Mouse (Mus musculus) intestine, embryonic 15.5 days (tissue): ENCODE results near the gene Cd2. TPM values are rescaled to one million over a fixed set of nuclear protein-coding genes. Genes with fewer than 3 reads are reported as not detected.

ENCODE experiments used
- ATAC-seq: fragments of 200-750 bp; cut with Nextera tagmentation; 2 replicates; pipeline ENCODE4 v1.8.0; 2017; ENCODE audit warnings: moderate TSS enrichment, moderate library complexity
- H3K27ac ChIP-seq: fragments of 300-500 bp; sonication (generic); 2 replicates; pipeline ENCODE4 v1.5.1; 2015; ENCODE audit warnings: mild to moderate bottlenecking, inconsistent platforms
- H3K27me3 ChIP-seq: fragments of 300-500 bp; sonication (generic); replicated peaks from 2 replicates; pipeline ENCODE4 v1.6.1; 2015; ENCODE audit warnings: inconsistent platforms
- H3K36me3 ChIP-seq: fragments of 300-500 bp; sonication (generic); 2 replicates; pipeline ENCODE4 v1.6.1; 2015; ENCODE audit warnings: inconsistent platforms
- H3K4me1 ChIP-seq: fragments of 300-500 bp; sonication (generic); replicated peaks from 2 replicates; pipeline ENCODE4 v1.6.1; 2015; ENCODE audit warnings: inconsistent platforms
- H3K4me2 ChIP-seq: fragments of 300-500 bp; sonication (generic); replicated peaks from 2 replicates; pipeline ENCODE4 v1.6.1; 2015; ENCODE audit warnings: mild to moderate bottlenecking, inconsistent platforms
- H3K4me3 ChIP-seq: fragments of 300-500 bp; sonication (generic); replicated peaks from 2 replicates; pipeline ENCODE4 v1.5.1; 2015; ENCODE audit warnings: inconsistent platforms
- H3K9ac ChIP-seq: fragments of 300-500 bp; sonication (generic); 2 replicates; pipeline ENCODE4 v1.6.1; 2015; ENCODE audit warnings: inconsistent platforms
- H3K9me3 ChIP-seq: fragments of 300-500 bp; sonication (generic); 2 replicates; pipeline ENCODE4 v1.6.1; 2016; ENCODE audit warnings: inconsistent platforms
- WGBS: fragments of 180-500 bp; shearing (Covaris S2); methylation state at CpG from one replicate; pipeline ENCODE4 v1.1.7; 2015; 5-methylcytosine and 5-hydroxymethylcytosine counted together
- polyA plus RNA-seq: library from polyadenylated mRNA; unstranded; fragments of >200 nt; fragmentation: Nextera tagmentation; extraction: Ambion mirVana; gene quantifications from 2 replicates; pipeline ENCODE4 v1.2.1, GENCODE M21; 2015

Gene Cd2
- polyA plus RNA-seq, 1 experiment from 2014 or later = 0.20 TPM

DNA sequence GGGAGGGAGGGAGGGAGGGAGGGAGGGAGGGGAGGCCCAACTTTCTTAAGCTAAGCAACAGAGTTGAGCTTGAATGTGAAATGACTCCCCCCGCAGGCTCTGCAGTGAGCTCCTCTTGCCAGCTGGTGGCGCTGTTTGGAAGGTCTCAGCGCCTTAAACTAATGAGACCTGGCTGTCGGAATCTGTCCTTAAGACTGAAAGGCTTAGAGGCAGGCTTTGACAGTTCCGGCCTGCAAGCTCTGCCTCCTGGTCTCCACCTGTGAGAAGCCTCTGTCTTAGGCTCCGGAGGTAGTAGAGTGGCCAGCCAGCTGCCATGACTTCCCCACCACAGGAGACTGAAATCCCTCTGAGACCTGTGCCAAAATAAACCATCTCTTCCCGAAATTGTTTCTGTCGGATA lies 16.4 kb upstream of the Cd2 start:
- no peak overlapping the region for H3K27ac ChIP-seq

DNA sequence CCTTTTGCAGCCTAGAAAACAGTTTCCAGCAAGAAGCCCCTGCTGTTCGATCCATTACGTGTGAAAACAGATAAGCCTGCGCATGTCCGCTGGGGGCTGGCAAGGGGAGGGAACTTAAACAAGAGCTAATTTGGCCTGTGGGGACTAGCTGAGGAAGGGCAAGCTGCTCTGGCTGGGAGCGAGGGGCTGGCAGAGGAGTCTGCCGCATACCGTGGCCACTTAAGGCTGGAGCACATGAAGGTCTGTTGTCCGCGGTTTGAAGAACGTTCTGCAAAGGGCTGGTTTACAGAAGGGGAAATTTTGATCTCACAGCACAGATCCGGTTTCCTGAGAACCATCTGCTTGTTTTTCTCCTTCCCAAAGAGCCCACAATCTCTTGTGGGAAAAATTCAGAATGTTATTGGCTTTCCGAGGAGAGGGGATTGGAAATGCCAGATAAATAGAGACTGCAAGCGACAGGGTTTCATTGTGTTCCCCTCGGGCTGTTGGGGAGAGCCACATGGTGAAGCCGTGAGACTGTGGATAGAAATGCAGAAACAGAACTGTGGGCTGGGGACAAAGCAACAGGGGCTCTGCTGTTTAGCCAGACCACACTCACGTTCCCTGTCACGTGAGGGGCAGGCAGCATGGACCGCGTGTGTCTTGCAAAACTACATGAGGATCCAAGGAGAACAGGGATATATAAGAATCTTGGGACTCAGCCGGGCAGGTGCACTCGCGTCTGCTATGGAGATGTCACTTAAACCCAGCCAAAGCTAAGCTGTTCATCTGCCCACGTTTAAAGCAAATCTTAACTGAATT lies 12.7 kb upstream of the Cd2 start:
- Histone ChIP-seq H3K9ac (0 out of 2 replicates have a peak overlapping the region, but pooled peaks have one; percentile 33), H3K4me2 (peak overlapping the region; percentile 57), H3K36me3 (no peaks in the 10 kb centered on the region), H3K9me3 (no peaks in the 10 kb centered on the region), H3K4me1 (peaks cover 8% of the 10 kb centered on the region), H3K27me3 (no peaks in the 10 kb centered on the region; the same call in 1 of the 2 replicates), H3K27ac (no peak overlapping the region), H3K4me3 (0 out of 2 replicates have a peak overlapping the region, but pooled peaks have one; percentile 4)
- 21% methylated on average over 23 of the region's 23 CpGs for WGBS
- 0 out of 2 replicates have a peak, but pooled peaks have one; percentile 48 for ATAC-seq

More for the DNA sequence above, 16.4 kb upstream of the Cd2 start:
- H3K27me3 ChIP-seq = no peaks in the 10 kb centered on the region; the same call in 1 of the 2 replicates
- ATAC-seq = 0 out of 2 replicates have a peak, but pooled peaks have one; percentile 39
- 17% methylated on average over 8 of the region's 8 CpGs for WGBS
- no peak overlapping the region for H3K4me2 ChIP-seq
- no peak overlapping the region for H3K9ac ChIP-seq
- H3K9me3 ChIP-seq = no peaks in the 10 kb centered on the region
- H3K4me3 ChIP-seq = no peak overlapping the region
- peaks cover 8% of the 10 kb centered on the region for H3K4me1 ChIP-seq
- no peaks in the 10 kb centered on the region for H3K36me3 ChIP-seq

DNA sequence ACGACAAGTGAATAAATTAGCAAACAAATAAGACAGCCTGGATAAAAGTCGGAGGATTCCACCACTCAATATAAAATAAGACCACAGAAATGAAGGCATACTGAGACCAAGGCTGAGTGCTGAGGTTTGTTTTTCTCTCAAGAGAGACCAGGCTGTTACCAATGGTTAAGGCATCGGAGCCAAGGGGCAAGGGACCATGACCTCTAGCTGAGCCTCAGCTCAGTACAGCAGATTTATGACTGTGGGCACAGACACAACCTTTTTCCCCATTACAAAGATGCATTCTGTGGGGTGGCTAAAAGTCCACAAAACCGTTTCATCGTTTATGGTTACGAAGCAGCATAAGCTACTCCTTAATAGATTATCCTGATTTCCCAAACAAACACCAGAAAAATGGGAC lies 11.9 kb upstream of the Cd2 start:
- Histone ChIP-seq H3K4me2 (no peak overlapping the region), H3K9me3 (no peaks in the 10 kb centered on the region), H3K4me1 (peaks cover 8% of the 10 kb centered on the region), H3K27me3 (no peaks in the 10 kb centered on the region; the same call in 1 of the 2 replicates), H3K36me3 (no peaks in the 10 kb centered on the region), H3K4me3 (no peak overlapping the region), H3K9ac (no peak overlapping the region), H3K27ac (no peak overlapping the region)
- WGBS = 70% methylated on average over 6 of the region's 6 CpGs
- no peak for ATAC-seq

DNA sequence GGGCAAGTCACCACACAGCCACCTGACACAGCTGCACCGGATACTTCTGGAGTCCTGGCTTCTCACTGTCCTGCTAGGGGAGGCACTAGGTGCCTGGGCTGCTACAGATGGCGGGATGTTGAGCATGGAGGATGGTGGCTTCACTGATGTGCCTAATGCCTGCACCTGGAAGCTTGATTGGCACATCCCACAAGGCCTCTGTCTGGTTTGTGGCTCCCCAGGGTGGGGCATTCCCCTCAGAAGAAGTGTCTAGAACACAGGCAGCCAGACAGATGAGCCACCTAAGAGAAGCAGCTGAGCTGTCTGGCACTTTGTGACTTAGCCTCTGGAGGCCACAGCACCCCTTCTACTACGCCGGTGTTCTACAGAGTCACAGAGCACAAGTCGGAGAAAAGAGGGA lies 9.5 kb upstream of the Cd2 start:
- Histone ChIP-seq H3K9me3 (no peaks in the 10 kb centered on the region), H3K27me3 (no peaks in the 10 kb centered on the region; the same call in 1 of the 2 replicates), H3K4me1 (peaks cover 8% of the 10 kb centered on the region), H3K4me3 (no peak overlapping the region), H3K9ac (no peak overlapping the region), H3K4me2 (no peak overlapping the region), H3K27ac (no peak overlapping the region), H3K36me3 (no peaks in the 10 kb centered on the region)
- 91% methylated on average over 5 of the region's 5 CpGs for WGBS
- no peak for ATAC-seq

DNA sequence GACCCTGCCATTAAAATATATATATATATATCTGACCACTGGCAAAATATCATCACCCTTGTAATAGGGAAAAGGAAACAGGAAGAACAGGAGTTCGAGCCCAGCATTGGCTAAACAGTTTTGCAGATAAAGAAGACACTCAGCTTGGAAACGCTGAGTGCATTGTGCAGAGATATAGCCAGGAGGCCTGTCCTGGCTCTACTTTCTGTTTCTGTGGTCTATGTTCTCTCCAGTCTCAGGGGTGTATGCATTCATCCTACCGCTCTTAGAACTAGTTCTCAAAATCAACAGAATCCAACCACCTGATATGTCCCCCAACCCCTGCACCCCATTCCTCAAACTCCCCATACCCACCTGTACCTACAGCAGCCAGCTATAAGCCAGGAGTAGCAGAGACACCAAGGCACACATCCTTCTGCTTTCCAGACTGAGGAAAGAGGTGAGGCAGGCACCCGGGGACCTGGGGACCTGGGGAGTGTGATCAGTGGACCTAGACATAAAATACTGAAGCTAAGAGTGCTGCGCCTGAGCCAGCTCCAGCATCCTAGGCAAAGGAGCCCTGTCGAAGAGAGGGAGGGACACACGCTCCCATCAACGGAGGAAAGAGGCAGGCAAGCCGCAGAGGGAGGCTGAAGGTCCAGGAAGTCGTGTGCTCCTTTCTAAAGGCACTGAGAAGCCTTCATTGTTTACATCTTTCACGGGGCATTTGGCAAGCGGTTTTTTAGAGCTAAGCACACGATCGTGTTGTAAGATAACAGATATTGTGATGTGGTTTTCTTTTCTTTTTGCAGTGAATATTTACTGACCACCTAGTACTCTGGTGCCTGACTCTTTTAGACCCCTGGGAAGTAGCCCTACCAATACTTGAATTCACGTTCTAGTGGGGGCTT lies 8.4 kb upstream of the Cd2 start:
- 45% methylated on average over 15 of the region's 15 CpGs for WGBS
- no peaks in the 10 kb centered on the region for H3K36me3 ChIP-seq
- H3K4me3 ChIP-seq = no peak overlapping the region
- H3K4me1 ChIP-seq = peaks cover 8% of the 10 kb centered on the region
- no peak overlapping the region for H3K4me2 ChIP-seq
- H3K27me3 ChIP-seq = no peaks in the 10 kb centered on the region
- ATAC-seq = no peak
- H3K9me3 ChIP-seq = no peaks in the 10 kb centered on the region
- no peak overlapping the region for H3K9ac ChIP-seq
- H3K27ac ChIP-seq = no peak overlapping the region

DNA sequence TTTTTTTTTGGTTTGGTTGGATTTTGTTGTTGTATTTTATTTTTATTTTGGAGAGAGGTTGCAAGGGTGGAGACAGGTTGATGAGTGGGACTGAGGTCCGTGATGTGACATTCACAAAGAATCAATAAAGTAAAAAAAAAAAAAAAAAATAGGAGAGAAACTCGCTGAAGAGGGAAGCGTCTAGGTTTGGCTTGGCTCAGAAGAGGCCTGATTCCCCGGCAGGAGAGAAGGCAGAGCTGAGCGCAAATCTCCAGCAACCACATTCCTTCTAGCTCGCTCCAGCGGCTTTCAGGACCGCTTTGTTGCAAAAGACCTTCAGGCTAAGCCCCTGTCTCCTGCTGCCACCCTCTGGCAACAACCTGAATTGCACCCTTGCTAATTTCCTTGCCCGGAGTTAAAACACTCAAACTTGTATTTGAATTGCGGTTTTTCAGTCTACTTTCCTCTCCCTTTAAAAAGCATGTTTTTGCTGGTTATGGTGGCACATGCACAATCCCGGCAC lies 7.7 kb upstream of the Cd2 start:
- no peak overlapping the region for H3K4me3 ChIP-seq
- no peaks in the 10 kb centered on the region for H3K9me3 ChIP-seq
- 0 out of 2 replicates have a peak, but pooled peaks have one; percentile 64 for ATAC-seq
- peaks cover 4% of the 10 kb centered on the region; the same call in 1 of the 2 replicates for H3K4me1 ChIP-seq
- no peak overlapping the region for H3K4me2 ChIP-seq
- no peak overlapping the region for H3K9ac ChIP-seq
- no peak overlapping the region for H3K27ac ChIP-seq
- no peaks in the 10 kb centered on the region for H3K27me3 ChIP-seq
- H3K36me3 ChIP-seq = no peaks in the 10 kb centered on the region
- 7% methylated on average over 11 of the region's 11 CpGs for WGBS

DNA sequence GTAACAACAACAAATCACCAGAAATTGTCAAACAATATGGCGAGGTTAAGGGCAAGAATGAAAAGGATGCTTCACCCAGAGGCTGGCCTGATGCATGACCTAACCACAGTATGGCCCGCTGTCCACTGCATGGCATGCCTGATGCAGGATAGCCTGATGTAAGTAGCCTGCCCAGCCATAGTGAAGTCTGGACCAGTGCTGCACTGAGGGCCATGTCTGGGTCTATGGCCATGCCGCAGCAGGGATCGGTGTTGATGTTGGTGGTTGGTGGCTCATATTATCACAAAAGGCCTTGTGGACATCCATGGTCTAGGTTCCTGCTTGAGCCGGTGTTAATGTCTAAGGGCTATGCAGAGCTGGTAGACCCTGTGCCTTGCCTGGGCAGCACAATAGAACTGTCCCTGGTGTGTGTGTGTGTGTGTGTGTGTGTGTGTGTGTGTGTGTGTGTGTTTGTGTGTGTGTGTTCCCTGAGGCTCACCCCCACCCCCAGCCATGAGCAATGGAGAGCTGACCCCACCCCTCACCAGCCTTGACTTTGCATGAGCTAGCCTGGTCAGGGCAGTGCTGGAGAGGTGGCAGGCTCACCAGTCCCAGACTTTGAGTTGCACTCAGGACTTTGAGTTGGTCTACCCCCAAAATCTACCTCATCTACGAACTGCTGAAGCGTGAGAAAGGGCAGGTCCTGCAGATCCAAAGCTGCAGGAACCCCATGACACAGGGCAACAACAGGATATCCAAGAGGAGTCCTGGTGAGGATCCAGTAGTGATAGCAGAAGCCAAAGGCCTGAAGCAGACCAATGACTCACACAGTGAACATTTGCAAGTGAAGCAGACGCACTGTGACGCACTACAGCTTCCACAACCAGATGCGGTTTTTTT lies 7.0 kb upstream of the Cd2 start:
- Histone ChIP-seq H3K9me3 (no peaks in the 10 kb centered on the region), H3K36me3 (no peaks in the 10 kb centered on the region), H3K4me3 (no peak overlapping the region), H3K27ac (no peak overlapping the region), H3K4me2 (no peak overlapping the region), H3K27me3 (no peaks in the 10 kb centered on the region), H3K4me1 (no peaks in the 10 kb centered on the region; the same call in 1 of the 2 replicates), H3K9ac (no peak overlapping the region)
- ATAC-seq = peak; percentile 37
- WGBS = 78% methylated on average over 10 of the region's 10 CpGs

DNA sequence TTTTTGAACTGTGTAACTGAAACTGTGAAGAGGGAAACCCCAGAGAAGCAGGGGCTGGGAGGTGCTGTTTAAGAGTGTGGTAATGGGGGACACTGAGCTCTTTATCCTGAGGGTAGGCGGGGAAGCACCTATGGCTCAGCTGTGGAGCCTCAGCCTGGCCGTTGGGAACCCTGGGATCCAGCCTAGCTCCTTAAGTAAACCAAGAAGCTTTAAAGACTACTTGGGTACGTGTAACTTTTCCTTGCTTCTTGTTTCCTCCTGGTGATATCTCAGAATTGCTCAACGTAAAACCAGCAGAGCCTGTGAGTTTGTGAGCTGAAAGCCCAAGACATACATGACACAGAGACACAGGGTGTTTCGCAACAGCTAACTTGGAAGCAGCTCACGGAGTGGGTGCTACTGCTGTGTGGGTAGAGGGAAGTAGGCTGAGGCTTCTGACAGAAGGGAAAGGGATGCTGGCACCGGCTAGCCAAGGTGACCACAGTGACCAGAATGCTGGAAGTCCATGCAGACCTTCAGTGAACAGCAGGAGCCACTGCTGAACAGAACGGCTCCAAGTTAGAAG lies 5.9 kb upstream of the Cd2 start:
- H3K4me1 ChIP-seq = no peaks in the 10 kb centered on the region; the same call in 1 of the 2 replicates
- no peak overlapping the region for H3K27ac ChIP-seq
- 72% methylated on average over 8 of the region's 8 CpGs for WGBS
- no peak overlapping the region for H3K4me2 ChIP-seq
- no peak overlapping the region for H3K4me3 ChIP-seq
- no peaks in the 10 kb centered on the region for H3K27me3 ChIP-seq
- H3K9ac ChIP-seq = no peak overlapping the region
- no peak for ATAC-seq
- H3K36me3 ChIP-seq = no peaks in the 10 kb centered on the region
- H3K9me3 ChIP-seq = no peaks in the 10 kb centered on the region

DNA sequence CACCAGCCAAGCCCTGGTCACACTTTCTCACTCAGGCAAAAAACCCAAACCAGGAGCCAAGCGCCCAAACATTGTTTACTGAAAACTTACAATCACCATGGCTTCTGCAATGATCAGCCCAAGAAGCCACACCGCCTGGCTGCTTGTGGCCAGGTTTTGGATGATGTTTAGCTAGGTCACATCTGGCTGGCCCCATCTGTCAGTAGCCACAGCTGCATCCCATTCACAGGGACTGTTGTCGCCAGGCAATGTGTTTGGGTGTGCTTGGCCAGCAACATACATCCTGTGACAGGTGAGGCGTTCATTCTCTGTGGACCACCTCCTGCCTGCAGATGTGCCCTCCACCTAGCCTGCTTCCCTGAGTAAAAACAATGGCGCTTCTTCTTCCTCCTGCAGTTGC lies 4.9 kb upstream of the Cd2 start:
- H3K27me3 ChIP-seq = no peaks in the 10 kb centered on the region
- ATAC-seq = no peak
- no peaks in the 10 kb centered on the region for H3K36me3 ChIP-seq
- no peak overlapping the region for H3K4me2 ChIP-seq
- no peak overlapping the region for H3K9ac ChIP-seq
- no peaks in the 10 kb centered on the region for H3K9me3 ChIP-seq
- 76% methylated on average over 5 of the region's 5 CpGs for WGBS
- no peak overlapping the region for H3K27ac ChIP-seq
- H3K4me3 ChIP-seq = no peak overlapping the region
- H3K4me1 ChIP-seq = no peaks in the 10 kb centered on the region; the same call in 1 of the 2 replicates

DNA sequence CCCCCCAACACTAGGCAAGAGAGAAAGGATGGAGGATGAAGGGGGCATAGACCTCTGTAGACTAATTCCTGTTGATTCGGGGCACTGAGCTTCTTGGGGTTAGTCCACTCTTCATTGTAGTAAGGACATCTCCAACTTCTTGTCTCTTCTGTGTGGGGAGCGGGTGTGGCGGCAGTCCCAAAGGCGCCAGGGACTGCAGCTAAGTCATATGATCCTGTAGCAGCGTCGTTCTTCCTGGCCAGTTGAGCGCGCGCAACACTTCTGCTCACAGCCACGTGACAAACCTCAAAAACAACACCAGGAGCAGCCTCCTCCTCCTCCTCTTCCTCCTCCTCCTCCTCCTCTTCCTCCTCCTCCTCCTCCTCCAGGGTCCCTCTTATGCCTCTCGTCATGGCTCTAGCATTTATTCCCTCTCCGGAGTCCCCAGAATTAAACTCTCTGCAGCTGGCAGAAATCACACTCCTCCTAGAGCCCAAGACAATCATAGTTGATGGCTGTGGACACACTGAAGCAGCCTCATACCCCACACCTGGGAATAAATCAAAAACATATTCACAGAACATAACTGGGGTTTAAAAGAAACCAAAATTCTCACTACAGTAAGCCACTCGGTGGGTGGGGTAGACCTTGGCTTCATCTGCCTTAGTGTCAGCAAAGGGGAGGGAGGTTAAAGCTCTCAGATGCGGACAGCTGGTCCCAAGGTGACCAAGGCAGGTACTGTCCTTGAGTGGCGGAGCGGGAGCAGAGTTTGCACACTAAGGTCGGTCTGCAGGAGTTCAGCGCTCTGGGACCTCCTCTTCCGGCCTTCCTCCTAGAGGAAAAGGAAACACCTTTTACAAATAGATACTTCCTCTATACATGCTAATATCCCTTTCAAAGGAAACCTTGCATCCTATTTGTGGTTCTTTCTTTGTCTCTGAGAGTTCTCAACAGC lies 3.1 kb upstream of the Cd2 start:
- H3K27me3 ChIP-seq = no peaks in the 10 kb centered on the region
- H3K9me3 ChIP-seq = no peaks in the 10 kb centered on the region
- no peaks in the 10 kb centered on the region for H3K36me3 ChIP-seq
- H3K4me3 ChIP-seq = no peak overlapping the region
- no peaks in the 10 kb centered on the region; the same call in 1 of the 2 replicates for H3K4me1 ChIP-seq
- ATAC-seq = no peak
- no peak overlapping the region for H3K27ac ChIP-seq
- H3K9ac ChIP-seq = no peak overlapping the region
- no peak overlapping the region for H3K4me2 ChIP-seq
- WGBS = 81% methylated on average over 19 of the region's 19 CpGs
